Mouse (Mus musculus) skeletal muscle tissue, adult 2 months (tissue): ENCODE measurements around the gene Phykpl.

Experiments used
- DNase-seq: peaks from one replicate; pipeline ENCODE4 v3.0.0-alpha.2; 2012; ENCODE audit warnings: low read depth, low spot score

Gene Phykpl

DNA sequence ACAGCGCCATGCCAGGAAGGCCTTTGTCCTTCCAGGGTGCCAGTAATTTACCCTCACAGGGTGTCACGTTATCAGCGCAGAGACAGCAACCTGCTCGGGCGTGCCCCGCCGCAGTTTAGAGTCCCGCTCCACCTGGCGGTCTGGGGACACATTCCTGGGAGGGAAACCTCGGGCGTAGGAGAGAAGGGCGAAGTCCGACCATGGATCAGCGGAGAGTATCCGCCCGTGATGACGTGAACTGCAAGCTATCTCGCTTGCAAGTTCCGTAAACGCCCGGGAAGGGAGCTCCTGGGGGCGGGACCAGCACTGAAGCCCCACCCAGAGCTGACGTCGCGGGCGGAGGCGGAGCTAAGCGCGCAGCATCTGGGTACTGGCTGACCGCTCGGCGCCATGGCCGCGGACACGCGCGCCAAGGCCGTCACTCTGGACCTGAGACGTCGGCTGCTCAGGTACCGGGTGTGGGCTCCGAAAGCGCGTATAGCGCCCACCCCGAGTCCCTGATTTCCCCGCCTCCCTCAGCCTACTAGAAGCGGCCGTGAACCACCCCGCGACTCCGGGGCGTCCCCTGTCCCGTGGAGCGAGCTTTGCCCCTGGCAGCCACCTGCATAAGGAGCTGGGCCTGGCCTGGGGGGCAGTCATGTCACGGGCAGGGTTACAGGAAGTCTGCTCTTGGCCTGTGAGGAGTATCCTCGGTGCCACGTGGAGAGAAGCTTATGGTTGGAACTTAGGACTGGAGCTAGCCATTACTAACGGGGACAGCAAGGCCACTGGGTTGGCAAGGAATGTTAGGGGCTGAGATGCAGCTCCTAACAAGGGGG, at the start of gene Phykpl:
Gene Phykpl, plus strand, starts transcription at position 327 of the 818 bp plus-strand sequence.
- peak; percentile 96 for DNase-seq

DNA sequence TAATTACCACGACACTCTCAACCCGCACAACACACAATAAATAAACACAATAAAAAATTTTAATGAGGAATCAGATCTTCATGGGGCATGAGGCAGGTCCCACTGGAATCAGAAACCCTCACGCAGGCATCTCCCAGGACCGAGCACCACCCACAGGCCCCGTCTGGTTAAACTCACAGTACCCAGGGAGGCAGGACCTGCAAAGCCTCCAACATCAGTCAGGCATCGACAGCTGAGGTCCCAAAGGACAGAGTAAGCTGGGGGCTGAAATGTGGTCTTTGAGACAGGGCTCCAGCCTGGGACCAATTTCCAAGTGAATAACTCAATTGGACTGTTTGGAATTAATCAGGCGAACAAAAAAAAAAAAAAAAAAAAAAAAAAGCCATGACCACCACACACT, 46.2 kb upstream of the Phykpl start:
- DNase-seq = no peak

DNA sequence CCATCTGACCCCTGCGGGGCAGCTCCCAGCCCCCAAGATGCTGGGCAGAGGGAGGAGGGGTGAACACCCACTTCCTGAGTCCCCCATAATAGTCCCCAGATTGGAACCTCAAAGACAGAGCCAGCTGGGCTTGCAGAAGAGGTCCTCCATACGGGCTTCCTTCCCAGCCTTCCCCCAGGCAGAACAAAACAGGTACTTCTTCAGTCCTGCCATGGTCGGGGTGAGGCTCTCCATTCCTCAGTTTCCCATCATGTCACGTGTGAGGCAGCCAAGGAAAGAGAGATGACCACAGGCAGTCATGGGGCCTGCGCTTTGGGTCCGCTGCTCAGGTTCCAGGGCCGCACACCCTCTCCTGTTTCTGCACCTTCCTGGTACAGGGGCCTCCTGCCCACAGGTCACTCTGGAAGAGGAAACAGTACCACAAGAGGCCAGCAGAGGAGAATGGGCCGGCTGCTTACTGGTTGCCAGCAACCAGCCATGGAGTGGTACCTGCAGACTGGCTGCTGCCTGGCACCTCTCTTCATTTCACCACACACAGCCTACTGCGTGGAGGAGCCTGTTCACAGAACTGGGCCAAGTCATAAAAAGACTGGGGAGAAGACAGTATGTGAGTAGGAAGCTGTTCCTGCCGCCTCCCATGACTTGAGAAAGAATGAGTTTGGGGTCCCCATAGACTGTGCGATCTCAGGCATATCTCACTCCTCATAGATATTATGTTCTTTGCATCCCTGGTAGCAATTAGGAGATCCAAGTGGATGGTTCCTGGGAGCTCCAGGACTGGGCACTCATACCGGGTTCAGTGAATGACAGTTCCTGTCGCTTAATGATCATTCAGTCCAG, 45.4 kb upstream of the Phykpl start:
- no peak for DNase-seq

DNA sequence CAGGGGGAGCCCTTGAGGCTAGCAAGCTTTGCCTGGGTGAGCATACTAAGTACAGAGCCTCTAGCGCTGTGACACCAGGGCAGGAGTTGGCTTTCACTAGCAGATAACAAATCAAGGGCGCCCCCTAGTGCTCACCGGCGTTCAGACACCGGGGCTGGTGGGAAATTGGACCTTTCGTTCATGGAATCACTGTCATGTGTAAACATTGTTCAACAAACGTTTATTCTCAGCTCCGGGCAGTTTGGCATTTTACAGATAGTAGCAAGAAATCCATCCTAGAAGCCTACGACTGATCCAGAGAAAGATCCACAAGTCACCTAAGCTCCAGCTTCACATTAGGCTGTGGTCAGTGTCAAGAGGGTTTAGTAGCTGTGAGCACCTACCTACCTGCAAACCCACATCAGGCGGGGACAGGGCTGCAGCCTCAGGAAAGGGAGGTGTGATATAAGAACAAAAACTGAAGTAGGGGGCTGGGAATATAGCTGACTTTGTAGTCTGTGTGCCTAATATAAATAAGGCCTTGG, 44.7 kb upstream of the Phykpl start:
- peak; percentile 96 for DNase-seq

DNA sequence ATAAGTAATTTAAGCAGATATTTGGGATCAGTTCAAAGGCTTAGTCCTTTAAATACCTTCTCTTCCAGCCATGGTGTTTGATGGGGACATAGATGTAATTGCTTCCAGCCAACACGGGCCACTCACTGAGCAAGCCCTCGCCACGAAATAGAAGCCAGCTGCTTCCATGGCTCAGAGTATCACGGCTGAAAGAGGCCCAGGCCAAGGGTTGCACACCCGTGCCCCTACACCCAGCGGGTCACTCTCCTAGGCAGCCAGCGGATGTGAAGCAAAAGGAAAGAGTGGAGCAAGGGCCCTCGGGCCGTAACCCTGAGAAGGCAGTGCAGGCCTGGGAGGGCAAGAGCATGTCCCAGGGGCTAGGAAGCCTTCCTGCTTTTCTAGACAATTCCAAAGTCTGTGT, 42.1 kb upstream of the Phykpl start:
- DNase-seq = no peak

DNA sequence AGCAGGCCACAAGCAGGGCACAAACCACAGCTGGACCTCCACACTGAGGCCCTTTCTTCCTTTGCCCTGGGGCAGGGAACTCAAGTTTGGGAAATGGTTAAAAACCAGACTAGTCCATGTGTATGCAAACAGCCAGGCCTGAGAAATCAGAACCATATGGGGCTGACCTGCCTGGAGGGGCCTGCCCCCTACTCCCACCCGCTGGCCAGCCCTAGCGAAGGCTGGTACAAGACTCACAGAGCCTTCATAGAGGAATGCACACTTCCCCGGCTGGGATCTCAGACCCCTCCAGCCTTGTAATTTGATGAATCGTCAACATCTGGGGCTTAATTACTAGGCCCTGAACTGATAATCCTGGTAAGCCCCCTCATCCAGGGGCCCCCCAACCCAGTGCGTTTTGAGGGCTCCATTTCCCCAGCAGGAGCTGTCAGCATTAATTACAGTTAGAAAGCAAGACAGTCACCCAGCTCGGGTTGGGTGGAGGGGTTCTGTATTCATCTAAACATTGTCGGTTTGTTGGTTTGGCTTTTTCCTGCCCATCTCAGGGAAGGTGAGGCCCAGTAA, 41.0 kb upstream of the Phykpl start:
- DNase-seq = no peak

DNA sequence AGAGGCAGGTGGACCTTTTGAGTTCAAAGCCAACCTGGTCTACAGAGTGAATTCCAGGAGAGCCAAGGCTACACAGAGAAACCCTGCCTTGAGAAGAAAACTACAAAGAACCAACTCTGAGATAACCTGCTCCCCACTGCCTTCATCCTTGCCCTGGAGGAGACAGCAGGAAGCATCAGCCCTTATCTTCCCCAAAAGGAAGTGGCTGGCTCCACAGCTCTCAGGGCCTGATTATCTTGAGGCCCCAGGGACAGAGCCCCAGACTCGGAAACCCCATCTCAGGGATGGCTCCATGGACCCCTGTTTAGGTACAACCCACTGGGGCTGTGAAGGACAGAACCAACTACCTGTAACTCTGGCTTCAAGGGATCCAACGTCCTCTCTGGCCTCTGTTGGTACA, 40.1 kb upstream of the Phykpl start:
- DNase-seq = no peak

DNA sequence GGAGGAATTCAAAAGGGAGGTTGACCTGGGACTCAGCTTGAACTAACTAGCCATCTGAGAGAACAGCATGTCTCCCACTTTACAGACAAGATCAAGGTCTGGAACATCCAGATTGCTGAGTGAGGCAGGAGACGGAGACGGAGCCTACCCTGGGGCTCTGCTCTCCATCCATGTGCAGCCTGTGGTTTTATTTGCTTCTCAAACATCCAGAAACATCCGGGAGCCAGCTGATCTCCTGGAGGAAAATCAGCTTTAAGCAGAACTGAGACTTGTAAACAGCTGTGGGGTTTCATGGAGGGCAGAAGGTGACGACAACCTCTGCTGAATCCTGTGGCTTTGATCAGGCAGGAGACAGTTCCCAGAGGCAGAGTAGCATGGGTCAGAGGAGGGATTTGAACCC, 38.7 kb upstream of the Phykpl start:
- DNase-seq = no peak

DNA sequence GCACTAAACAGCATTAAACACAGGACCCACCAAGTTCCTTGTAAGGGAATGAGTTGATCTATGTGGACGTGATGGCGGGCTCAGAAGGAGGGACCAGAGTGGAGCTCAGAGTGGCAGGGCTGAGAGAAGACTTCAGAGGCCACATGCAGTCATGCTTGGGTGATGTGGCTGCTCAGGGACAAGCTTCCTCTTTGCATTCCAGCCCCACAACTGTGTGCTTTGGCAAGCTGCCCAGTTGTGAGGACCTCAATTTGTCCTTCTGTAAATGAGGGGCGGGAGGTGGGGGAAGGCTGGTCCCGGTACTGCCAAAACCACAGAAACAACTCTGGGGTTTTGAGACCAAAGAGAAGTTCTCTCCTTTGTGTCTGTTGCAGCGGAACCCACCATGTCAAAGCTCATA, 33.3 kb upstream of the Phykpl start:
- no peak for DNase-seq

DNA sequence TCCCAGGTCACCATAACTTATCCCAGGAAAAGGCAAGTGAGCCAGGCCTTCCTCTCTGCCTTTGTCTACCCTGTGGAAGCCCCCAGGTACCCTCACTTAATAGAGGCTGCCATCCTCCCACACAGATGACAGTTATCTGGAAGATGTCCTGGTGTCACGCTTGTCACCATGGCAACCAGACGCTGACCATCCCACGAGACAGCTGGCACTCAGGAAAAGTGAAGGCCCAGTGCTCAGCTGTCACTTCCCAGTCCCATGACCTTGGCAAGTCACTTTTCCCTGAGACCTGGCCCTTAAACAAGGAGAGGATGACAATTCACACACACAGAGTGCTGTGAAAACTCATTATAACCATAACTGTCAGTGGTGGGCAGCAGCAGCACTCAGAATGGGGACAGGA, 32.5 kb upstream of the Phykpl start:
- DNase-seq = no peak

DNA sequence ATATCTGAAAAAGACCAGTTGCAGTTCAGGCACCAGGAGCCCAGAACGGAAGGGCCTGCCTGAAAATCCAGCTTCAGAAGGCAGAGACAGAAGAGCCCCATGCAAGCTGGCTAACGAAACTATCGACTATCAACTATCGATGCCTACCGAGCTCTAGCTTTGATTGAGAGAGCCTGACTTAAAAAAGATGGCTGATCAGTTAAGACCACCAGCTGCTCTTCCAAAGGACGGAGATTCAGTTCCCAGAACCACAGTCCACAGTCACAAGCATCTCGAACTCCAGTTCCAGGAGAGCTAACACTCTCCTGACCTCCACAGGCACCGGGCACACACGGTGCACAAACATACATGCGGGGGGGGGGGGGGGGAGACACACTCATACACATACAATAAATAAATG, 30.0 kb upstream of the Phykpl start:
- DNase-seq = no peak

DNA sequence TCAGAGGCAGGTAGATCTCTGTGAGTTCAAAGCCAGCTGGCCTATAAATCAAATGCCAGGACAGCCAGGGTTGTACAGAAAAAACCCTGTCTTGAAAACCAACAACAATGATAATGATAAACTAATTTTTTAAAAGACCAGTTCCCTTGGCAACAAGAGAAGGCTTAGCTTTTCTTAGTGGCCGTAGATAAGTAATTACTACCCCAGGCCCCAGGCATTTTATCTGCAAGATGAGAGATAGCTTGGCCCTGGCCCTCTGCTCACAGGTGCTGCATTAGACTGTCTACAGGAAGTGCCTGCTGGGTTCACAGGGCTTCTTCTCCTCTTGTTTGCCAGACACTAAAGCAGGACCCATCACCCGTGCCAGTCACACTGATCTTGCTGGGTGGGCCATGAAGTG, 29.5 kb upstream of the Phykpl start:
- no peak for DNase-seq

DNA sequence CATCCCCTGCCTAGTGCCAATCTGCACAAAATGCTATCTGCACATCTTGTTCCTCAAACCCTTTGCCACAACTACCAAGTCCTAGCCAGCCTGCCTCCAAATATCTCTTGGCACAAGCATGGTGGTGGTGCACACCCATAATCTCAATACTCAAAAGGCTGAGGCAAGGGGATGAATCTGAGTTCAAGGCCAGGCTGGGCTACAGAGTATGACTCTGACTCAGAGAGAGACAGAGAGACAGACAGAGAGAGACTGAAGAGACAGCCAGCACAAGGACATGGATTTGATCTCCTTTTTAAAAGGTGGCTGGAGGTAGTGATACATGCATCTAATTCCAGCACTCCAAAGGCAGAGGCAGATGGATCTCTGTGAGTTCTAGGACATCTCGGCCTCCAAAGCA, 21.3 kb upstream of the Phykpl start:
- DNase-seq = no peak

DNA sequence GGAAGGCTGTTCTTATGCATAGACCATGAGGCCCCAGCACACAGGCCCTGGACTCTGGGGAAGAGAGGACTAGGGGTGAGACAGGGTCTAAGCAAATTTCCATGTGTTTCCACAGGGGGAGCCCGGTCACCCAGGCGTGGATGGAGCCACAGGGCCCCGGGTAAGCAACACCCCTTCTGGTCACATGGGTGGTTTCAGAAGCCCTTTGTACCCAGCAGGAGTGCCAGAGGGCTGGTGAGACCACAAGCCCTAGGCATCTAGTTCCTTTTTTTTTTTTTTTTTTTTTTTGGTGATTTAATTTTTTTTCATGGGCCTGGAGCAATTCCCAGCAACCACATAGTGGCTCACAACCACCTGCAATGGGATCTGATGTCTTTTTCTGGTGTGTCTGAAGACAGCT, 19.5 kb upstream of the Phykpl start:
- DNase-seq = no peak

DNA sequence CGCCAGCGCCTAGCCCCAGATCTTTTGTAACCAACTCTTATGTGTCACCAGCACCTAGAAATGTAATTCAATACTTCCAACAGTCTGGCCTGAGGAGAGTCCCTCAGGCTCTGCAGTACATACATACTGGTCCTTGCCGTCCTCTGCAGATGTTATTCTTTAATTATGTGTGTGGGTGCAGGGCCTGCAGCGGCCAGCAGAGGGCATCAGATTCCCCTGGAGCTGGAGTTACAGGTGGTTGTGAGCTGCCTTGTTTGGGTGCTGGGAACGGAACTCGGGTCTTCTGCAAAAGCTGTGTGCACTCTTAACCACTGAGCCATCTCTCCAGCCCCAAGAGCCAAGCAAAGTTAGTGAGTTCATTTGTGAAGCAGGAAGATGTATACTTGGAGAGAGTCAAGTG, 18.6 kb upstream of the Phykpl start:
- DNase-seq = no peak

DNA sequence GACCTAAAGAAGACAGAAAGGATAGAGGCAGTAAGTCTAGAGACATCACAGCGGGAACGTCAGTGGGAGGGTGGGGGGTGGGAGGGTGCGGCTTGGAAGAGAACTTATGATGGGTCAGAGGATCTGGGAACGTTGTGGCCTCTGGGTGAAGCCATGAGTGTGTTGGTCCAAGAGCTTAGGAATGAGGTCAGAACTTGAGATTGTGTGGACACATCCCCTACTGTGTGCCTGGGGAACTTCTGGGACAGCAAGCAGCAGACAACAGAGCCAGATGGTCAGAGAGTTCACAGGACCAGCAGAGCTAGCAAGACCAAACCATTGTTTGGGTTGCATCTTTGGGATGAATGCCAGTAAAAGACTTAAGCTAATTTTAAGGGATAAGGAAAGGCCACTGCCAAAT, 15.8 kb upstream of the Phykpl start:
- DNase-seq = no peak

DNA sequence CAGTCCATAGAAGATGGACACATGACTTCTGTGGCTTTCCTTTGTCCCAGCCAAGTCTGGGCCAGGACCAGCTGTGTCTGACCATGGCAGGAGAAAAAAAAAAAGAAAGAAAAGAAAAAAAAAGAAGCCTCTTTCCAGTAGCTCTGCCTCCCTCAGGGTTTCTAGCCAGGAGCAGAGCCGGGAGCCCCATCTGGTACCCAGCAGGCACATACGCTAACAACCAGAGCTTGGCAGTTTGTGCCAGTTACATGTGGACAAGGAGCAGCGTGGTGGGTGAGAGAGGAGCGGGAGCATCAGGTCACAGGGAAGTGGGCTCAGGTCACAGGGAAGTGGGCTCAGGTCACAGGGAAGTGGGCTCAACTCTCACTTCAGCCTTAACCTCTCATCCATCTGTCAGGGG, 8.1 kb upstream of the Phykpl start:
- DNase-seq = no peak

DNA sequence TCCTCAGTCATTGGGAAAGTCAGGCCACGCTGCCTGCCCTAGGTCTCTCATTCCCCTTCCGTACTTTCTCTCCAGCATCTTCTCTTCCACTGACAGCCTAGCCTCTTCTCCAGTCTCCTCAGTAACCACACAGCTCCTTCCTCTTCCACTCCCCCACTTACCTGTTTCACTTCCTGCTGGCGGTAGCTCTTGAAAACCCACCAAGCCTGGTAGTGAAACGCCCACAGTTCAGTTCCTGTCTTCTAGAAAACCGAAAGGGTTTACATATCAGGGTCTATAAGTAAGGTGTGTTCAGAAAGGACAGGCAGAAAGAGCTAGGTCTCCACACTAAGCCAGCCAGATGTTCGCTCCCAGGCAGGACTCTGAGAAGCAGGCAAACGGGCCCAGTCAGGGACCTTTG, 7.0 kb upstream of the Phykpl start:
- no peak for DNase-seq

DNA sequence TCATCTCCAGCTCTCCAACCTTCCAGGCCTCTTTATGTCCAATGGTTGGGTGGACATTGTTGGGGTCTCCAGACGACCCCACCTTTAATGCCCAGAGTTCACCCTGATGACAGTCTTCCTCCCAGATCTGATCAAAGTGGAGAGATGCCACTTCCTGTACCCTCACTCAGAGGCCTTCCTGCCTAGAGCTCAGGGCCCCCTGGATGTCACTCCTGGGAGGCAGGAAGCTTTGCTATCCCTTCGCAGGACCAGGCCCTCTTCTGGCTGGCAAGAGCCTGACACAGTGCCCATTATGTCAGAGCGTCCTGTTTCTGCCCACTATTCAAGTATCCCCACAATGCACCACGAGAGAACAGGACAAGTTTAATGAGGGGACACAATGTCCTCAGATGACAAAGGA, 5.5 kb upstream of the Phykpl start:
- DNase-seq = no peak

DNA sequence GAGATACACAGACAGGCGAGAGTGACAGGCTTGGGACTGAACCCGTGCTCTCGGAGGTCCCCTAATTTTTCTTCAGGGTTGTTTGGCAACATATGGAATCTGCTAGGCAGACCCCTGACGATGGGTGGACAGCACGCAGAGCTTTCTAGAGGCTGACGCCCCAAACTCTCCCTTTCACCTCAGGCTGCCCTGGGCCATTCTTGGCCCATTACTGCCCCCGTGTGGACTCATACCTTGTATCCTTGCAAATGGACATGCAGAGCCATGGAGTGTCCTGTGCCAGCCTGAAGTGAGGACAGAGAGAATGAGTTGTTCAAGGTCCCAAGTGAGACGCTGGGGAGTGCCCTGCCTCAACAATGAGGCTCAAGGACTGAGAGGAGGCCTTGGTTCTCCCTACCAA, 1.8 kb upstream of the Phykpl start:
- DNase-seq = peak; percentile 48

DNA sequence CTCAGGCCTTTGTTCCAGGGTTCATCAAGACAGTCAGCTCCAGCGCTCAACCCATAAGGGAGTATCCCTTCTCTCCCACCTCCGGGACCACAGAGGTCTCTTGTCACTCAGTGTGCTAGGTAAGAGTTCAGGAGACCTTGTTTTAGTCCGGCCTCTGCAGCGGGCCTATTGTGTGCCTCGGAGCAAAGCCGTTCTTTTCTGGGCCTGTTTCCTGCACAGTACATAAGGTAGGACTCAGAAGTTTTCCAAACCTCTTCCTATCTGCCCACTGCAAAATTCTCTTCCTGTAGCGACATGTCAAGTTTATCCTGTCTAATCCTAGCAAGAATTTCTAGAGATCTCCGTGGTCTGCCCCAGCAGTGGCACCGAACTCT, 513 bp upstream of the Phykpl start:
- DNase-seq = no peak

DNA sequence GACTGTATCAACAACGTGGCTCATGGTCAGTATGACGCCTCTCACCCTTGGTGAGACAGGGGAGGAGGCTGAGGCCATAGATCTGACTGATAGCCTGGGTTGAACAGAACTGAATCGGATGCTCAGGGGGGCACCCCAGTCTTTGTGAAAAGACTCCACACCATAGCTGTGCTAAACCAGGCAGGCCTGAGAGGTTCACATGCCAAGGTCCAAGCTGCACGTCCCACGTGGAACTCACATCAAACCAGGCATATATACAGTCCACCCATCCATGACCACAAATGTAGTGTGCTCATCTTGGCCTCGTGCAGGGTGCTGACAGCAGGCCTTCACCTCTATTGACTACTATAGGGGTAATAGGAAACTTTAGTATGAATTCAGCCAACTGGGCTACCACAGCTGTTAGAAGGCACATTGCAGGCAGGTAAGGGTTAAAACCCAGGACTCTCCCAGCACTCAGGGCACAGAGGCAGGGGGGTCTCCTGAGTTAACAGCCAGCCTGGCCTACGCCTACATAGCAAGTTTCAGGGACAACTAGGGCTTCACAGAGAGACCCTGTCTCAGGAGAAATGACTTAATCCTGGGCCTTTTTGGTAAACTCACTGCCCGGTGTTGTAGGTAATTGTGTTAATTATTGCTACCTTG, 1.2 kb downstream of the Phykpl start:
- DNase-seq = no peak
